In the genomic region with DNA sequence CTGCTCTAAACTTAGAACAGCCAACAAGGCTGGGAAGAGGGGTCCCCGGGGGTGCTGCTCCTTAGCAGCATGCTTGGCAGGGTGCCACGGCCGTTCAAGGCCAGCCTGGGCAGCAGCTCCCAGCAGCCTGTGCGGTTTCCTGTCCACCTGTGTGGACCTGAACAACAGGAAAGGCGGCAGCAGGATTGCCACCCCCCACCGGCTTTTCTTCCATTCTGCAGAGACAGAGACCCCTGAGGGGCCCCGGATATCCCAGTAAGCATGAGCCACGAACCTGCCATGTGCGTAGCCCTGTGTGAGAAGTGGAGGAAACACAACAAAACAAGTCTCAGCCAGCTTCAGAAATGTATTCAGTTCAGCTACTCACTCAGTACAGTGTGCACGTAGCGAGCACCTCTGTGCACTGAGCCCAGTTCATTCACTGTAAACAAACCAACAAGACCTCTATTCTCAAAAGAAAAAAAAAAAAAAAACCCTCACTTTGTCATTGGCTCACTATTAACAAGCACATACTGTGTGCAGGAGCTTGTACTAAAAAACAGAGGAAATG, we compare ENCODE assay signal across 8 mouse cellular contexts.
DNase-seq lines count a peak whose midpoint lies in the region; ATAC-seq lines count a peak whose summit lies in the region.

No protein-coding gene starts in this region.

- no peaks in the 10 kb centered on the region for H3K9me3 ChIP-seq in intestine, embryonic 14.5 days (ENCODE audit: control insufficient read depth, low read length)
- H3K9me3 ChIP-seq in midbrain, embryonic 13.5 days, result no peaks in the 10 kb centered on the region

- peak overlapping the region; percentile 57 for H3K27ac ChIP-seq in intestine, embryonic 14.5 days (ENCODE audit: low read depth)
- H3K27ac ChIP-seq in midbrain, embryonic 13.5 days, result peak overlapping the region; percentile 54

- H3K36me3 ChIP-seq in intestine, embryonic 14.5 days (ENCODE audit: control insufficient read depth, insufficient read depth, low read length), result no peaks in the 10 kb centered on the region
- H3K36me3 ChIP-seq in midbrain, embryonic 13.5 days, result no peaks in the 10 kb centered on the region

- peak; percentile 40 to 64 for DNase-seq in cerebellum, postnatal 25 days
- no peak for DNase-seq in cerebellum, adult 11-12 months
- peak; percentile 24 for DNase-seq in thymus, postnatal 14 days
- no peak for DNase-seq in thymus, postnatal 10 days (ENCODE audit: low spot score in 2 of 2)
- DNase-seq in intestine, embryonic 14.5 days (ENCODE audit: low spot score), result peak; percentile 60
- no peak for DNase-seq in layer of hippocampus, adult 18-20 months (ENCODE audit: low spot score in 2 of 2)
- no peak for DNase-seq in cerebellum, adult 9-11 months

- no peaks in the 10 kb centered on the region for H3K27me3 ChIP-seq in intestine, embryonic 14.5 days (replicated peaks; ENCODE audit: control insufficient read depth, insufficient read depth, low read length)
- no peaks in the 10 kb centered on the region for H3K27me3 ChIP-seq in midbrain, embryonic 13.5 days

- no peak overlapping the region for H3K9ac ChIP-seq in intestine, embryonic 14.5 days (ENCODE audit: low read length)
- no peak overlapping the region; the same call in 1 of the 2 replicates for H3K9ac ChIP-seq in midbrain, embryonic 13.5 days (replicated peaks)

- H3K4me3 ChIP-seq in intestine, embryonic 14.5 days (ENCODE audit: low read depth, low read length), result no peak overlapping the region
- H3K4me3 ChIP-seq in midbrain, embryonic 13.5 days (replicated peaks), result no peak overlapping the region

- WGBS in intestine, embryonic 14.5 days, result 59% methylated on average over 11 of the region's 11 CpGs
- WGBS in midbrain, embryonic 13.5 days, result 44% methylated on average over 11 of the region's 11 CpGs

- no peak overlapping the region for H3K4me2 ChIP-seq in intestine, embryonic 14.5 days (ENCODE audit: low read length)
- no peak overlapping the region for H3K4me2 ChIP-seq in midbrain, embryonic 13.5 days (replicated peaks)

- no peak for ATAC-seq in intestine, embryonic 14.5 days (replicated peaks; ENCODE audit: low FRiP score, low TSS enrichment, low read depth)
- peak; percentile 19; the same call in 1 of the 2 replicates for ATAC-seq in midbrain, embryonic 13.5 days

- peaks cover 20% of the 10 kb centered on the region for H3K4me1 ChIP-seq in intestine, embryonic 14.5 days (replicated peaks; ENCODE audit: control insufficient read depth, insufficient read depth, low read length)
- peaks cover 35% of the 10 kb centered on the region for H3K4me1 ChIP-seq in midbrain, embryonic 13.5 days (replicated peaks)

Comparison
In these comparisons a context has a peak if more than half of its experiments do, and no peak if none do; other contexts are left out.
1. DNase-seq: peak in cerebellum, postnatal 25 days (2 of 2), thymus, postnatal 14 days (single experiment) and intestine, embryonic 14.5 days (single experiment); none in cerebellum, adult 11-12 months (single experiment), thymus, postnatal 10 days (0 of 2), layer of hippocampus, adult 18-20 months (0 of 2) and cerebellum, adult 9-11 months (single experiment).